Mouse (Mus musculus) CH12.LX (cell line): ENCODE measurements around the gene Heatr5a.

Experiments
- CTCF ChIP-seq, 2 experiments: IDR thresholded peaks in 1 of 2; conservative IDR thresholded peaks in 1 of 2; 2 replicates each; pipeline ENCODE4 v1.5.1; 2011 to 2012; ENCODE audit warnings: low read depth in 2 of 2, low read length in 2 of 2, improper control_type of control experiment in 1 of 2, inconsistent platforms in 1 of 2, mild to moderate bottlenecking in 1 of 2, moderate library complexity in 1 of 2
- EP300 ChIP-seq: IDR thresholded peaks from 2 replicates; pipeline ENCODE4 v1.6.1; 2011; ENCODE audit warnings: low read length, improper control_type of control experiment
- ETS1 ChIP-seq: conservative IDR thresholded peaks from 2 replicates; pipeline ENCODE4 v1.6.1; 2012; ENCODE audit warnings: low read depth, mild to moderate bottlenecking, inconsistent platforms, low read length, improper control_type of control experiment, moderate library complexity
- GABPA ChIP-seq: IDR thresholded peaks from 2 replicates; pipeline ENCODE4 v1.6.1; 2012; ENCODE audit warnings: low read depth, low read length, improper control_type of control experiment, inconsistent platforms; ENCODE audit not compliant: insufficient replicate concordance
- JUN ChIP-seq: IDR thresholded peaks from 2 replicates; pipeline ENCODE4 v1.6.1; 2011; ENCODE audit warnings: low read depth, mild to moderate bottlenecking, low read length, improper control_type of control experiment, moderate library complexity; ENCODE audit not compliant: insufficient read depth
- MAZ ChIP-seq: IDR thresholded peaks from 2 replicates; pipeline ENCODE4 v1.6.1; 2012; ENCODE audit warnings: low read depth, mild to moderate bottlenecking, inconsistent platforms, low read length, improper control_type of control experiment, moderate library complexity
- POLR2A ChIP-seq: IDR thresholded peaks from 2 replicates; pipeline ENCODE4 v1.6.1; 2011; ENCODE audit warnings: low read depth, mild to moderate bottlenecking, improper control_type of control experiment, low read length
- RAD21 ChIP-seq: IDR thresholded peaks from 2 replicates; pipeline ENCODE4 v1.6.1; 2011; ENCODE audit warnings: low read depth, mild to moderate bottlenecking, low read length, improper control_type of control experiment, moderate library complexity
- ZKSCAN1 ChIP-seq: IDR thresholded peaks from 2 replicates; pipeline ENCODE4 v1.6.1; 2012; ENCODE audit warnings: low read depth, inconsistent platforms, low read length, improper control_type of control experiment, borderline replicate concordance

GRCm38 (mm10) chr12:51884801-51885200, 86.3 kb downstream of the Heatr5a start:
- TF ChIP-seq MAZ, result no peak
- TF ChIP-seq POLR2A, result no peak
- TF ChIP-seq GABPA, result no peak
- no peak for TF ChIP-seq CTCF (conservative IDR thresholded peaks at IDR 0.05 in 1 of 2, IDR thresholded peaks at IDR 0.05 in 1 of 2; ENCODE audit: low read depth in 2 of 2, low read length in 2 of 2)
- TF ChIP-seq ETS1, result no peak
- no peak for TF ChIP-seq RAD21
- no peak for TF ChIP-seq EP300
- no peak for TF ChIP-seq ZKSCAN1
- no peak for TF ChIP-seq JUN
